Mouse (Mus musculus) cerebellum, adult 2 months (tissue): ENCODE results near the gene Tchhl1. TPM values are rescaled to one million over a fixed set of nuclear protein-coding genes. Genes with fewer than 3 reads are reported as not detected.

ENCODE experiments used
- DNase-seq, 2 experiments: peaks; one replicate each; pipeline ENCODE4 v3.0.0; 2021
- H3K27ac ChIP-seq: fragments of 200-500 bp; 2 replicates; pipeline ENCODE4 v1.5.1; 2012; ENCODE audit warnings: low read length, control low read depth, inconsistent platforms; ENCODE audit not compliant: insufficient read depth
- H3K27me3 ChIP-seq: fragments of 200-500 bp; 2 replicates; pipeline ENCODE4 v1.6.1; 2012; ENCODE audit warnings: inconsistent platforms, mild to moderate bottlenecking, low read length, moderate library complexity; ENCODE audit not compliant: control insufficient read depth, insufficient read depth
- H3K4me1 ChIP-seq: fragments of 200-500 bp; 2 replicates; pipeline ENCODE4 v1.6.1; 2011; ENCODE audit warnings: low read length; ENCODE audit not compliant: control insufficient read depth, insufficient read depth
- H3K4me3 ChIP-seq: fragments of 200-500 bp; replicated peaks from 2 replicates; pipeline ENCODE3; 2011; ENCODE audit warnings: mild to moderate bottlenecking, low read depth, low read length, control low read depth; ENCODE audit not compliant: insufficient read depth
- CTCF ChIP-seq: fragments of 200-500 bp; IDR thresholded peaks from 2 replicates; pipeline ENCODE4 v1.5.1; 2011; ENCODE audit warnings: low read depth, mild to moderate bottlenecking, control low read depth, low read length, moderate library complexity, borderline replicate concordance; ENCODE audit not compliant: insufficient read depth
- POLR2A ChIP-seq: fragments of 200-500 bp; IDR thresholded peaks from 2 replicates; pipeline ENCODE4 v1.6.1; 2011; ENCODE audit warnings: low read length, control low read depth, borderline replicate concordance; ENCODE audit not compliant: insufficient read depth
- WGBS: fragments of 180-500 bp; shearing (Covaris S2); methylation state at CpG from one replicate; pipeline ENCODE4 v1.1.7; 2018; 5-methylcytosine and 5-hydroxymethylcytosine counted together
- polyA plus RNA-seq: library from polyadenylated mRNA; depleted of rRNA; stranded (reverse); fragments of >200 nt; gene quantifications from 2 replicates; pipeline ENCODE4 v1.2.3, GENCODE M21; 2012

Gene Tchhl1
- polyA plus RNA-seq, 1 experiment, result not detected

DNA sequence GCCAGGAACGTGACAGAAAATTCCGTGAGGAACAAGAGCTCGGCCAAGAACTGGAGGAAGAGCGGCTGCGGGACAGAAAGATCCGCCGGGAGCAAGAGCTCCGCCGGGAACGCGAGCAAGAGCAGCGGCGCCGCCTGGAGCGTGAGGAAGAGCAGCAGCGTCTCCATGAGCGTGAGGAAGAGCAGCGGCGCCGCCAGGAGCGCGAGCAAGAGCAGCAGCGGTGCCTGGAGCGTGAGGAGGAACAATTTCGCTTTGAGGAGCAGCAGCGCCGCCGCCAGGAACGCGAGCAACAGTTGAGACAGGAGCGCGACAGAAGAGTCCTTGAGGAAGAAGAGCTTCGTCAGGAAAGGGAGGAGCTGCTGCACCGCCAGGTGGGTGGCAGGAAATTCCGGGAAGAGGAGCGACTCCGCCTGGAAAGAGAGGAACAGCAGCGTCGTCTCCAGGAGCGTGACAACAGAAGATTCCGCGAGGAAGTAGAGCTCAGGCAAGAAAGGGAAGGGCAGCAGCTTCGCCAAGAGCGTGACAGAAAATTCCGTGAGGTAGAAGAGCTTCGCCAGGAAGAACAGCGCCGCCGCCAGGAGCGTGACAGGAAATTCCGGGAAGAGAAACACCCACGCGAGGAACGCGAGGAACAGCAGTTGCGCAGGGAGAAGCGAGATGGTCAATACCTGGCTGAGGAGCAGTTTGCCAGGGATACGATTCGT lies 21.3 kb upstream of the Tchhl1 start:
- Histone ChIP-seq H3K27me3 (peaks cover 4% of the 10 kb centered on the region; the same call in 1 of the 2 replicates), H3K4me3 (peak overlapping the region; percentile 51), H3K27ac (no peak overlapping the region), H3K4me1 (peaks cover 3% of the 10 kb centered on the region; the same call in 1 of the 2 replicates)
- WGBS, result under 1% methylated on average over 59 of the region's 59 CpGs
- DNase-seq, result peak; percentile 54 to 58
- TF ChIP-seq CTCF (peak; percentile 22; the same call in 1 of the 2 replicates), POLR2A (no peak)

GRCm38 (mm10) chr3:93466556-93466955 lies 2.0 kb upstream of the Tchhl1 start:
- DNase-seq, result no peak
- no peak for TF ChIP-seq POLR2A
- TF ChIP-seq CTCF, result no peak
- WGBS, result 66% methylated on average over 3 of the region's 3 CpGs
- Histone ChIP-seq H3K27ac (no peak overlapping the region), H3K4me3 (no peak overlapping the region), H3K4me1 (no peaks in the 10 kb centered on the region), H3K27me3 (no peaks in the 10 kb centered on the region)

GRCm38 (mm10) chr3:93467130-93467529 lies 1.4 kb upstream of the Tchhl1 start:
- TF ChIP-seq POLR2A (no peak), CTCF (no peak)
- DNase-seq, result no peak
- H3K4me1 ChIP-seq, result no peaks in the 10 kb centered on the region
- H3K4me3 ChIP-seq, result no peak overlapping the region
- WGBS, result 86% methylated on average over 4 of the region's 4 CpGs
- H3K27ac ChIP-seq, result no peak overlapping the region
- H3K27me3 ChIP-seq, result no peaks in the 10 kb centered on the region

DNA sequence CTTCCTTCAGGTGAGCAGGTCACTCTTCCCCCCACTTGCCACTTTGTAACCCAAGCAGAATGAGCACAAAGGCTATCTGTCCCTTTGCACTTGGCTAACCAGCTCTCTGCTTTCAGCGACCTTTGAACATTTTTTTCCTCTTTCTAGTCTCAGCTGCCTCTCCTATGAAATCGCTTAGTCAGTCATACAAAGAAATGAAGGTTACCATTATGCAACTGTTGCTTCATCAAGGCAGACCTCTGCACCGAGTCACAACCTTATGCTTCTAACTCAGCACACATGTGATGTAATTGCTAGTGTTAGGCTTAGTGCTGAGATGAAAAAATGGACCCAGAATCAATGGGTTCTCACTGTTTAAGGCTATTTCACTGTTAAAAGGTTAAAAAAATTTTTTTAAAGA lies 1.1 kb downstream of the Tchhl1 start:
- Histone ChIP-seq H3K4me3 (no peak overlapping the region), H3K4me1 (no peaks in the 10 kb centered on the region), H3K27me3 (no peaks in the 10 kb centered on the region), H3K27ac (no peak overlapping the region)
- no peak for DNase-seq
- 77% methylated on average over 3 of the region's 3 CpGs for WGBS
- TF ChIP-seq POLR2A (no peak), CTCF (no peak)

DNA sequence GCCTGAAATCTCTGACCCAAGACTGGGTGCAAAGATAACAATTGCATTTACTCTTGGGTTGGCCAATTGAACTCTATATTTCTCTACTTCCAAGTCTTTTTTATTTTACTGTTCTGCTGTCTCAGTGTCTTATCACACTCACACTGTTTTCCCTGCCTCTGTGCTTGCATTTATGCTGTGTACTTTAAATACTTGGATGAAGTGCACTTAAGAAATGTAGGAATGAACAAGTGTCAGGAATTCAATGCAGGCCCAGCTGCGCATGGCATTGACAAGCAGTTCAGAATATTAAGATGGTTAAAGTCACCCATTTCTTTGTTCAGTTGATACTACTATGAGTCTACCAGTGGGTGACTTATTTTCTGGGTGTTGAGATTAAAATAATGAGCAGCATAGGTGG lies 11.5 kb downstream of the Tchhl1 start:
- no peak for DNase-seq
- Histone ChIP-seq H3K27me3 (no peaks in the 10 kb centered on the region), H3K4me3 (no peak overlapping the region), H3K27ac (no peak overlapping the region), H3K4me1 (no peaks in the 10 kb centered on the region)
- TF ChIP-seq POLR2A (no peak), CTCF (no peak)
- 89% methylated on average over 1 of the region's 1 CpGs for WGBS

- H3K4me1 ChIP-seq, result no peaks in the 10 kb centered on the region
- TF ChIP-seq POLR2A (no peak), CTCF (no peak)
- H3K27me3 ChIP-seq, result no peaks in the 10 kb centered on the region
- WGBS, result 77% methylated on average over 2 of the region's 2 CpGs
- H3K27ac ChIP-seq, result no peak overlapping the region
- no peak overlapping the region for H3K4me3 ChIP-seq
- DNase-seq, result no peak
Observed at GRCm38 (mm10) chr3:93481982-93482616, 13.5 kb downstream of the Tchhl1 start.

DNA sequence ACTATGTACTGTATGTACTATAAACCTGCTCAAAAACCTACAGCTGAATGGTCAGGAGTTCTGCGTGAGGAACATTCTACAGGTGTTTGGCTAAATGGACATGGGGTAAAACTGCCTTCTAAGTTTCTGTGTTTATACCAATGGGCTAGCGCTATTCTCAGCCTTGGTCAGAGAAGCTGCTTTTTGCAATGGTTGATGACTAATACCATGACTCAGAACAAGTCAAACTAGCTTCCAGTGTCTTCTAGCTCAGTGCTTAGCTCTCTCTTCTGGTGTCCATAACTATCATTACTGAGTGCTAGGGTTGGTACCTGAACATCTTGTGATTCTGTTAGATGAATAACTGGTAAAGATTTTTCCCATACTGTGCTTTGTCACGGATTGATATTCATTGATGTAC lies 17.1 kb downstream of the Tchhl1 start:
- no peak overlapping the region for H3K4me3 ChIP-seq
- WGBS, result 93% methylated on average over 3 of the region's 3 CpGs
- no peaks in the 10 kb centered on the region for H3K27me3 ChIP-seq
- TF ChIP-seq CTCF (no peak), POLR2A (no peak)
- H3K27ac ChIP-seq, result no peak overlapping the region
- H3K4me1 ChIP-seq, result no peaks in the 10 kb centered on the region
- no peak for DNase-seq

DNA sequence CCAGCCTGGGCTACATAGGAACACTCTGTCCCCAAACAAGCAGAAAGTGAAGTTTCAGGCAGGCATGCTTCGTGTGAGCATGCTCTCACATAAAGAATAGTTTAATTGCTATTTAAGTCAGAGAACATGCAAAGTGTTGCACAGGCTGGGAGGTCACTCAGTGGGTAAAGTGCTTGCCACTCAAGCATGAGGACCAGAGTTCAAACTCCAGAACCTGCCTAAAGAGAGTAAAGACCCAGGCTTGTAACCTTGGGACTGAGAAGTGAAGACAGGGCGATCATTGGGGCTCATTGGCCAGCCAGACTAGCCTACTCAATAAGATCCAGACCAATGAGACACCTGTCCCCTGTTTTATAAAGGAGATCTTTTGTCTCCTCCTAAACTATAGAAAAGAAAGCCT lies 20.0 kb downstream of the Tchhl1 start:
- no peak for TF ChIP-seq POLR2A
- TF ChIP-seq CTCF, result no peak

GRCm38 (mm10) chr3:93492176-93492575 lies 23.6 kb downstream of the Tchhl1 start:
- no peak for DNase-seq
- H3K4me1 ChIP-seq, result no peaks in the 10 kb centered on the region
- 63% methylated on average over 3 of the region's 3 CpGs for WGBS
- no peak overlapping the region for H3K4me3 ChIP-seq
- no peak overlapping the region for H3K27ac ChIP-seq
- TF ChIP-seq POLR2A, result no peak
- no peak for TF ChIP-seq CTCF
- no peaks in the 10 kb centered on the region for H3K27me3 ChIP-seq

More for the DNA sequence above, 20.0 kb downstream of the Tchhl1 start:
- H3K27me3 ChIP-seq, result no peaks in the 10 kb centered on the region
- H3K4me3 ChIP-seq, result no peak overlapping the region
- H3K27ac ChIP-seq, result no peak overlapping the region
- no peaks in the 10 kb centered on the region for H3K4me1 ChIP-seq
- 86% methylated on average over 2 of the region's 2 CpGs for WGBS
- DNase-seq, result no peak
